Mouse (Mus musculus) stomach, embryonic 14.5 days (tissue): Measurements from ENCODE around the gene Etv3. TPM values are rescaled to one million over a fixed set of nuclear protein-coding genes. Genes with fewer than 3 reads are reported as not detected.
A peak's percentile ranks its signal among the peaks of the same experiment; 100 is the strongest.
"Not testable (repeated sequence)": the region's sequence is repeated elsewhere in the genome, so short reads cannot be mapped to it uniquely, and the experiment has no call there.

Source experiments
- ATAC-seq: fragments of 200-750 bp; cut with Nextera tagmentation; 2 replicates; pipeline ENCODE4 v1.8.0; 2017; ENCODE audit warnings: low read depth, moderate TSS enrichment; ENCODE audit not compliant: insufficient number of reproducible peaks, insufficient read depth, low FRiP score
- H3K27ac ChIP-seq: fragments of 300-500 bp; sonication (generic); 2 replicates; pipeline ENCODE4 v1.5.1; 2014; ENCODE audit warnings: mild to moderate bottlenecking, low read length, moderate library complexity, mixed read lengths
- H3K27me3 ChIP-seq: fragments of 300-500 bp; sonication (generic); 2 replicates; pipeline ENCODE4 v1.6.1; 2014; ENCODE audit warnings: low read length, control low read depth, mixed read lengths; ENCODE audit not compliant: control insufficient read depth, insufficient read depth
- H3K36me3 ChIP-seq: fragments of 300-500 bp; sonication (generic); 2 replicates; pipeline ENCODE4 v1.6.1; 2014; ENCODE audit warnings: mild to moderate bottlenecking, control low read depth, low read length, moderate library complexity, mixed read lengths; ENCODE audit not compliant: control insufficient read depth, insufficient read depth
- H3K4me1 ChIP-seq: fragments of 300-500 bp; sonication (generic); 2 replicates; pipeline ENCODE4 v1.6.1; 2014; ENCODE audit warnings: low read length, control low read depth, mixed read lengths; ENCODE audit not compliant: control insufficient read depth, insufficient read depth
- H3K4me2 ChIP-seq: fragments of 300-500 bp; sonication (generic); replicated peaks from 2 replicates; pipeline ENCODE4 v1.6.1; 2014; ENCODE audit warnings: low read depth, low read length, control low read depth
- H3K4me3 ChIP-seq: fragments of 300-500 bp; sonication (generic); 2 replicates; pipeline ENCODE4 v1.5.1; 2014; ENCODE audit warnings: low read depth, low read length, control low read depth
- H3K9ac ChIP-seq: fragments of 300-500 bp; sonication (generic); replicated peaks from 2 replicates; pipeline ENCODE4 v1.6.1; 2014; ENCODE audit warnings: low read depth, mild to moderate bottlenecking, control low read depth, low read length, moderate library complexity, mixed read lengths
- H3K9me3 ChIP-seq: fragments of 300-500 bp; sonication (generic); 2 replicates; pipeline ENCODE4 v1.6.1; 2016; ENCODE audit warnings: low read depth, low read length, control low read depth; ENCODE audit not compliant: control insufficient read depth
- WGBS: fragments of 180-500 bp; shearing (Covaris S2); extraction: QIAGEN DNeasy Blood & Tissue Kit; methylation state at CpG from one replicate; pipeline ENCODE4 v1.1.7; 2014; 5-methylcytosine and 5-hydroxymethylcytosine counted together
- polyA plus RNA-seq: library from polyadenylated mRNA; unstranded; fragments of >200 nt; fragmentation: Nextera tagmentation; extraction: Ambion mirVana; gene quantifications from 2 replicates; pipeline ENCODE4 v1.2.1, GENCODE M21; 2014

The Etv3 gene
- polyA plus RNA-seq, 1 experiment from 2014 or later, result 10.7 TPM

DNA sequence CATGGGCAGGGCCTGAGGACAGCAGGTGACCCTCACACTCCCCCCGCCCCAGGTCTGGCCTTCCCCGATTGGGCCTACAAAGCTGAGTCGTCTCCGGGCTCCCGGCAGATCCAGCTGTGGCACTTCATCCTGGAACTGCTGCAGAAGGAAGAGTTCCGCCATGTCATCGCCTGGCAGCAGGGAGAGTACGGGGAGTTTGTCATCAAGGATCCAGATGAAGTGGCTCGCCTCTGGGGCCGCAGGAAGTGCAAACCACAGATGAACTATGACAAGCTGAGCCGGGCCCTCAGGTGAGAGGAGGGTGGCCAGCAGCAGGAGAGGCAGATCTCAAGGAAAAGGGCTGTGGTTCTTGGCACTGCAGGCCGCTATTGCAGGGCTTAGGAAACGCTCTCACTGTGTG lies 29.7 kb downstream of the Etv3 start:
- H3K27me3 ChIP-seq, H3K4me3 ChIP-seq, H3K27ac ChIP-seq, ATAC-seq, H3K36me3 ChIP-seq, H3K4me1 ChIP-seq, H3K9ac ChIP-seq, H3K9me3 ChIP-seq, H3K4me2 ChIP-seq: not testable (repeated sequence)
- WGBS, result 71% methylated on average over 12 of the region's 13 CpGs

DNA sequence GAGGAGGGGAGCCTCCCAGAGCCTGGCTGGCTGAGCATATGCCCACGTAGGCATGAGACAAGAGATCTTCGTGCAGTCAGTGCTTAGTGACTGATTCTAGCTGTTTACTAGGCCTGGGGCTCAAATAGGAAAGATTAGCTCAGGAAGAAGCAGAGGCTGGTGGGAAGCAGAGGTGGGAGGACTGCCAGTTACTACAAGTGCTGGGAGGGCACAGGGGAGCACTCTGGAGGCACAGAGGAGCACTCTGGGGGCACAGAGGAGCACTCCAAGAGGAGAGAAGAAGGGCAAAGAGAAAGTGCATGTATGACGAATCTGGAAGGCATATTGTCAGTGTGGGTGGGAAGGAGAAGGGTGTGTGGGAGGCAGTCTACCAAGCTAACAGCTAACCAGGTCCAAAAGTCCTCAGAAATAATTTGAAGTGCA lies 30.9 kb downstream of the Etv3 start:
- Histone ChIP-seq H3K27ac (no peak overlapping the region), H3K4me3 (no peak overlapping the region), H3K27me3 (no peaks in the 10 kb centered on the region), H3K4me2 (no peak overlapping the region), H3K4me1 (no peaks in the 10 kb centered on the region), H3K9ac (no peak overlapping the region), H3K9me3 (no peaks in the 10 kb centered on the region), H3K36me3 (no peaks in the 10 kb centered on the region)
- WGBS, result 63% methylated on average over 3 of the region's 3 CpGs
- ATAC-seq, result no peak

DNA sequence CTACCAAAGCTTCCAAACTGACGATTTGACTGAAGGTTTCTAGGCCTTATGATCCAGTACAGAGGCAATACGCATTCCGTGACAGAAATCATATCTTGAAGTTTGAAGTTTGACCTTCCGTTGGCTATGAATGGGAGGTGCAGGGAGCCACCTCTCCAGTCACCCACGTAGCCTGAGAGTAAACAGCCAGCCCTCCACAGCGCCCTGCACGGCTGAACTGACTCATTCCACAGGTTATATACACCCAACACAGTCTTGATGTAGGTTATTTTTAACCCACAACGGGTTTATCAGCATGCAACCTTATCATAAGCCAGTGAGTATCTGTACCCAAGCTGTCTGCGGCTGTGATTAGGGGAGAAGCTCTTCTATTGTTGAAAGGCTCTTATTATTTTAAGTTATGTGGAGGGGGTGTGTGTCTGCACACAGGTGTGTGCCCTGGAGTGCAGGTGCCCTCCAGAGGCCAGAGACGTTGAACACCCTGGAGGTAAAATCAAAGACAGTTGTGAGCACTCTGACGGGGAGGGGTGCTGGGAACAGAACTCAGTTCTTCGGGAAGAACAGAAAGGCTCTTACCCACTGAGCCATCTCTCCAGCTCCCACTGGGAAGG lies 31.6 kb downstream of the Etv3 start:
- H3K4me2 ChIP-seq, result no peak overlapping the region
- no peaks in the 10 kb centered on the region for H3K27me3 ChIP-seq
- H3K36me3 ChIP-seq, result no peaks in the 10 kb centered on the region
- H3K4me1 ChIP-seq, result no peaks in the 10 kb centered on the region
- no peak overlapping the region for H3K4me3 ChIP-seq
- no peak overlapping the region for H3K9ac ChIP-seq
- 72% methylated on average over 12 of the region's 12 CpGs for WGBS
- no peaks in the 10 kb centered on the region for H3K9me3 ChIP-seq
- ATAC-seq, result peak; percentile 53; the same call in 1 of the 2 replicates
- no peak overlapping the region for H3K27ac ChIP-seq

DNA sequence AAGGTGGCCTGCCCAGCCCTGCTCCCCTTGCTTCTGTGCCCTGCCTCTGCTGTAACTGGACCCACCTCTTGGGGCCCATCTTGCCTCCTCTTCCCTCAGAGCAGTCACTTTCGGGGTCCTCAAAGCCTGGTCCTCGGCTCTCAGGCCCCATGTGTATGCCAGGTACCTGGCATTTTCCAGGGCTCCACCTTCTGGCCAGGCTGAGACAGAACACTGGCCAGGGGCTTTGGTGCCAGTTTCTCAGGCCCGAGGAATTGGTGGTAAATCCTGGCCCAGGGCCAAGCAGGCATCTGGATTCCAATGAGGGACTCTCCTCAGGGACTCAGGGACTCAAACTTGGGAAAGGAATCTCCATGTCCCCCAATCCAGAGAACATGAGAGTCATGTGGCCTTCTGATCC lies 34.9 kb downstream of the Etv3 start:
- H3K36me3 ChIP-seq, result no peaks in the 10 kb centered on the region
- no peaks in the 10 kb centered on the region for H3K4me1 ChIP-seq
- no peak overlapping the region for H3K27ac ChIP-seq
- H3K9ac ChIP-seq, result no peak overlapping the region
- ATAC-seq, result no peak
- no peaks in the 10 kb centered on the region for H3K9me3 ChIP-seq
- no peak overlapping the region for H3K4me2 ChIP-seq
- no peaks in the 10 kb centered on the region for H3K27me3 ChIP-seq
- no peak overlapping the region for H3K4me3 ChIP-seq
- 60% methylated on average over 3 of the region's 3 CpGs for WGBS

DNA sequence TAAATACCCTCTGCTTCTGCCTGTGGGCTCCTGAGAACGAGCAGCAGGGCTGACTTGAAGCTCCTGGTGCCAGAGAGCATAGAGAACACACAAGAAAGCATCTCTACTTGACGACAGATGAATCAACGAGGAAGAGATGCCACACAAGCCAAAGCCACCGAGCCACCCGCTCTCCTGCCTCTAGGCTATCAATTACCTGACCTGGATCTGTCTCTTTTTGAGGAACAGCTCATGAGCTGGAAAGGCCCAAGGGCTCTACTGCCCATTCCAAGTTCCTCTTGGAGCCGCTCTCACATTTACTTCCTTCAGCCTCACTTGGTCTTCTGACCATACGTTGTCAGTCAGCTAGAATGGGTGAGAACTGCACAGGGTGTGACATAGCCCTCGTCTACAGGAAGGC lies 36.2 kb downstream of the Etv3 start:
- Histone ChIP-seq H3K4me3 (no peak overlapping the region), H3K4me1 (0 out of 2 replicates have a peak, but pooled peaks cover 2% of the 10 kb centered on the region), H3K36me3 (no peaks in the 10 kb centered on the region), H3K27ac (no peak overlapping the region), H3K4me2 (no peak overlapping the region), H3K9ac (no peak overlapping the region), H3K9me3 (no peaks in the 10 kb centered on the region), H3K27me3 (no peaks in the 10 kb centered on the region)
- no peak for ATAC-seq
- WGBS, result 62% methylated on average over 8 of the region's 8 CpGs

DNA sequence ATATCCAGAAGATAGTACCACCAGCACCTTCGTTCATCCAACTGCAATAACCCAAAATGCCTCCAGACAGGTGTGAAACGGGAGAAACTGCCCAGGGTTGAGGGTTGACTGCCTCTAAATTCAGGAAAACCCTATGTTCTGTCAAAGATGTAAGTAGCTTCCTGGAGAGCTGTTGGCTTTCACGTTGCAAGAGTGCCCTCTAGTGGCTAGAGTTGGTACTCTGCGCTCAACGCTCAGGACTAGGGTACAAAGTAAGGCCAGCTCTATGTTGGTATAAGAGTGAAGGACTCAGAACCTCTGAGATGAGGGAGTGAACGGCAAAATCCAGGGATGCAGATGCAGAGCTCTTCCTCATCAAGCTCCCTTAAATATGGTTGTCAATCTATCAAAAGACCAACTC lies 37.2 kb downstream of the Etv3 start:
- no peaks in the 10 kb centered on the region for H3K9me3 ChIP-seq
- no peak overlapping the region for H3K4me2 ChIP-seq
- no peaks in the 10 kb centered on the region for H3K36me3 ChIP-seq
- no peak for ATAC-seq
- no peak overlapping the region for H3K4me3 ChIP-seq
- no peak overlapping the region for H3K9ac ChIP-seq
- no peak overlapping the region for H3K27ac ChIP-seq
- H3K4me1 ChIP-seq, result 0 out of 2 replicates have a peak, but pooled peaks cover 2% of the 10 kb centered on the region
- 2% methylated on average over 6 of the region's 6 CpGs for WGBS
- H3K27me3 ChIP-seq, result no peaks in the 10 kb centered on the region

DNA sequence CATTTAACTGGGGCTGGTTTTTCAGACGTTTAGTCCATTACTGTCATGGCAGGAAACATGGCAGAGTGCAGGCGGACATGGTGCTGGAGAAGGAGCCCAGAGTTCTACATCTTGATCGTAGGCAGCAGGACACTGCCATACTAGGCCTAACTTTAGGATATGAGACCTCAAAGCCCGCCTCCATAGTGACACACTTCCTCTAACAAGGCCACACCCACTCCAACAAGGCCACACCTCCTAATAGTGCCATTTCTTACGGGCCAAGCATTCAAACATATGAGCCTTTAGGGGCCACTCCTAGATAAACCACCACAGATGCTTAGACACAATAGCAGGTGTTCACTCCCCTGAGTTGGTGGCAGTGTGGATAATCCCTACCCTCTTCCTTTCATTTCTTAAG lies 38.3 kb downstream of the Etv3 start:
- Histone ChIP-seq H3K4me2 (no peak overlapping the region), H3K4me1 (0 out of 2 replicates have a peak, but pooled peaks cover 2% of the 10 kb centered on the region), H3K4me3 (no peak overlapping the region), H3K9me3 (no peaks in the 10 kb centered on the region), H3K36me3 (no peaks in the 10 kb centered on the region), H3K27me3 (no peaks in the 10 kb centered on the region), H3K27ac (no peak overlapping the region), H3K9ac (no peak overlapping the region)
- WGBS, result 74% methylated on average over 5 of the region's 5 CpGs
- no peak for ATAC-seq

DNA sequence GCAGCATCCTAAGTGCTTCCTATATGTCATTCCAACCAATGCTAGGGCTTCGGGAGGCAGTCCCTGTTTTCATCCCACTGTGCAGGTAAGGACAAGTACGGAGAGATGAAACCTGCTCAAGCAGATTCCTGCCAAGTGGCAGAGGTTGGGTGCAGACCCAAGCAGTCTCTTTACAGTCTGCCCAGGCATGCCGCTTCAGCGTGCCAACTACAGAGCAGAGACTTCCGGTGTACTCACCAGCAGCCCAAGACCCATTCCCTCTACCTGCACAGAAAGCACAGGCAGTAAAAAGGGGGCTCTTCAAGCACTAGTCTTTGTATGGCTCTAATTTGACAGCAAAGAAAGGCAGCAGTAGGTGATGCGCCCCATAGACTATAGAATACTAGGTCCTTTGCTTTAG lies 40.4 kb downstream of the Etv3 start:
- Histone ChIP-seq H3K4me3 (no peak overlapping the region), H3K9me3 (no peaks in the 10 kb centered on the region), H3K9ac (0 out of 2 replicates have a peak overlapping the region, but pooled peaks have one; percentile 4), H3K4me2 (peak overlapping the region; percentile 34), H3K27me3 (no peaks in the 10 kb centered on the region), H3K27ac (peak overlapping the region; percentile 68; the same call in 1 of the 2 replicates), H3K4me1 (0 out of 2 replicates have a peak, but pooled peaks cover 2% of the 10 kb centered on the region), H3K36me3 (no peaks in the 10 kb centered on the region)
- 0 out of 2 replicates have a peak, but pooled peaks have one; percentile 1 for ATAC-seq
- 74% methylated on average over 6 of the region's 6 CpGs for WGBS

DNA sequence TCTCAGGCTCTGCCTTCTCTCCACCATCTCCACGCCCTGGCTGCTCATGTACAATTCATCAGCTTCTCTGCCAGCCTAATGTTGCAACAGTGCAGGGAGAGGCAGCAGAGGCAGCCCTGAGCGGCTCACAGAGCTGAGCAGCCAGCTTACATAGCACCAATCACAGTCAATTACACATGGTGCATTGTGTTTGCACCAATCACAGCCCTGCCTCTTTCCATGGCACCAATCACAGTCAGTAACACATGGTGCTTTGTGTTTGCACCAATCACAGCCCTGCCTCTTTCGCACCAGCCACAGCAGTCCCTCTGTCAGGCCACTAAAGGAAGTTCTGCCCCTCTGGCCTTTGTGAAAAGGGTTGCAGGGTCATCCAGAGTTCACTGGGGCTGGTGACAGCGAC lies 40.9 kb downstream of the Etv3 start:
- peak; percentile 96 for ATAC-seq
- no peaks in the 10 kb centered on the region for H3K36me3 ChIP-seq
- no peak overlapping the region for H3K4me3 ChIP-seq
- H3K27me3 ChIP-seq, result no peaks in the 10 kb centered on the region
- WGBS, result 10% methylated on average over 4 of the region's 4 CpGs
- H3K4me1 ChIP-seq, result 0 out of 2 replicates have a peak, but pooled peaks cover 2% of the 10 kb centered on the region
- H3K4me2 ChIP-seq, result peak overlapping the region; percentile 34
- peak overlapping the region; percentile 68; the same call in 1 of the 2 replicates for H3K27ac ChIP-seq
- no peaks in the 10 kb centered on the region for H3K9me3 ChIP-seq
- H3K9ac ChIP-seq, result 0 out of 2 replicates have a peak overlapping the region, but pooled peaks have one; percentile 4
